Mouse (Mus musculus) neural tube, embryonic 11.5 days (tissue): ENCODE measurements around the gene Lfng. TPM values are rescaled to one million over a fixed set of nuclear protein-coding genes. Genes with fewer than 3 reads are reported as not detected.

Source experiments
- ATAC-seq: fragments of 200-750 bp; cut with Nextera tagmentation; 2 replicates; pipeline ENCODE4 v1.8.0; 2017; ENCODE audit warnings: moderate number of reproducible peaks, mild to moderate bottlenecking, moderate TSS enrichment, moderate library complexity; ENCODE audit not compliant: insufficient read depth, low FRiP score, low TSS enrichment
- DNase-seq: peaks from one replicate; pipeline ENCODE4 v3.0.0-alpha.2; 2015; ENCODE audit warnings: low spot score
- H3K27ac ChIP-seq: fragments of 300-500 bp; sonication (generic); 2 replicates; pipeline ENCODE4 v1.5.1; 2014; ENCODE audit warnings: low read depth, mild to moderate bottlenecking, low read length
- H3K27me3 ChIP-seq: fragments of 300-500 bp; sonication (generic); 2 replicates; pipeline ENCODE4 v1.6.1; 2014; ENCODE audit warnings: mild to moderate bottlenecking, low read length, mixed read lengths; ENCODE audit not compliant: control insufficient read depth, insufficient read depth
- H3K36me3 ChIP-seq: fragments of 300-500 bp; sonication (generic); 2 replicates; pipeline ENCODE4 v1.6.1; 2014; ENCODE audit warnings: mild to moderate bottlenecking, low read length, moderate library complexity, mixed read lengths; ENCODE audit not compliant: control insufficient read depth, insufficient read depth
- H3K4me1 ChIP-seq: fragments of 300-500 bp; sonication (generic); 2 replicates; pipeline ENCODE4 v1.6.1; 2014; ENCODE audit warnings: low read length, mixed read lengths; ENCODE audit not compliant: control insufficient read depth, insufficient read depth
- H3K4me2 ChIP-seq: fragments of 300-500 bp; sonication (generic); 2 replicates; pipeline ENCODE4 v1.6.1; 2014; ENCODE audit warnings: low read depth, mild to moderate bottlenecking, moderate library complexity
- H3K4me3 ChIP-seq: fragments of 300-500 bp; sonication (generic); 2 replicates; pipeline ENCODE4 v1.5.1; 2014; ENCODE audit warnings: low read depth, low read length
- H3K9ac ChIP-seq: fragments of 300-500 bp; sonication (generic); 2 replicates; pipeline ENCODE4 v1.6.1; 2014; ENCODE audit warnings: mild to moderate bottlenecking, low read length
- H3K9me3 ChIP-seq: fragments of 300-500 bp; sonication (generic); 2 replicates; pipeline ENCODE4 v1.6.1; 2016; ENCODE audit warnings: low read length; ENCODE audit not compliant: control insufficient read depth
- WGBS: fragments of 180-500 bp; shearing (Covaris S2); extraction: QIAGEN DNeasy Blood & Tissue Kit; methylation state at CpG from one replicate; pipeline ENCODE4 v1.1.7; 2014; 5-methylcytosine and 5-hydroxymethylcytosine counted together
- polyA plus RNA-seq: library from polyadenylated mRNA; unstranded; fragments of >200 nt; fragmentation: Nextera tagmentation; extraction: Ambion mirVana; gene quantifications from 2 replicates; pipeline ENCODE4 v1.2.1, GENCODE M21; 2014

Gene Lfng
- polyA plus RNA-seq, 1 experiment from 2014 or later = 35.4 TPM

- H3K9ac ChIP-seq = no peak overlapping the region
- peaks cover 43% of the 10 kb centered on the region for H3K36me3 ChIP-seq
- 80% methylated on average over 6 of the region's 6 CpGs for WGBS
- no peak overlapping the region for H3K4me2 ChIP-seq
- no peak for DNase-seq
- H3K9me3 ChIP-seq = no peaks in the 10 kb centered on the region
- no peaks in the 10 kb centered on the region for H3K27me3 ChIP-seq
- no peak overlapping the region for H3K4me3 ChIP-seq
- ATAC-seq = no peak
- peaks cover 13% of the 10 kb centered on the region for H3K4me1 ChIP-seq
- no peak overlapping the region for H3K27ac ChIP-seq
Measured at GRCm38 (mm10) chr5:140637058-140637410, 29.9 kb downstream of the Lfng start.

GRCm38 (mm10) chr5:140637989-140638388, 30.9 kb downstream of the Lfng start:
- DNase-seq = no peak
- H3K9ac ChIP-seq = no peak overlapping the region
- H3K4me2 ChIP-seq = no peak overlapping the region
- no peak overlapping the region for H3K27ac ChIP-seq
- no peak for ATAC-seq
- peaks cover 35% of the 10 kb centered on the region for H3K36me3 ChIP-seq
- no peaks in the 10 kb centered on the region for H3K9me3 ChIP-seq
- H3K27me3 ChIP-seq = no peaks in the 10 kb centered on the region
- WGBS = 94% methylated on average over 3 of the region's 3 CpGs
- peaks cover 21% of the 10 kb centered on the region for H3K4me1 ChIP-seq
- no peak overlapping the region for H3K4me3 ChIP-seq

DNA sequence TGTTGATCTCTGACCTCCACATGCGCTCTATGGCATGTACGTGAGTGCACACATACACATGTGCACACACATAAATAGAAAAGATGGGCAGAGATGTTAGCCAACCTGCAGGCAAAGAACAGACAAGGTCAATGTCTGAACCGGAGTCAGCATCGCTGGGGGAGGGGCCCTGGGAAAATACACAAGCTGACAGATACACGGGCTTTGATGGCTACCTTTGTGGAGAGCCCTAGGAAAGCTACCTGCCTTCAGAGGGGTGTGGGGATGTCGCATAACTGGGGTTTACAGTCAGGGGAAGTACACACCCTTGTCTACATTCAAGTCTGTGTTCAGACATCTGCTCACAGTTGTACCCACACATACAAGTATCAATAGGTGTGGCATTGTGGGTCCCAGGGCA, 31.4 kb downstream of the Lfng start:
- H3K4me3 ChIP-seq = no peak overlapping the region
- no peak overlapping the region for H3K27ac ChIP-seq
- no peak overlapping the region for H3K4me2 ChIP-seq
- H3K4me1 ChIP-seq = peaks cover 21% of the 10 kb centered on the region
- peaks cover 31% of the 10 kb centered on the region for H3K36me3 ChIP-seq
- H3K9ac ChIP-seq = no peak overlapping the region
- no peak for ATAC-seq
- H3K27me3 ChIP-seq = no peaks in the 10 kb centered on the region
- no peak for DNase-seq
- WGBS = 92% methylated on average over 6 of the region's 6 CpGs
- no peaks in the 10 kb centered on the region for H3K9me3 ChIP-seq

DNA sequence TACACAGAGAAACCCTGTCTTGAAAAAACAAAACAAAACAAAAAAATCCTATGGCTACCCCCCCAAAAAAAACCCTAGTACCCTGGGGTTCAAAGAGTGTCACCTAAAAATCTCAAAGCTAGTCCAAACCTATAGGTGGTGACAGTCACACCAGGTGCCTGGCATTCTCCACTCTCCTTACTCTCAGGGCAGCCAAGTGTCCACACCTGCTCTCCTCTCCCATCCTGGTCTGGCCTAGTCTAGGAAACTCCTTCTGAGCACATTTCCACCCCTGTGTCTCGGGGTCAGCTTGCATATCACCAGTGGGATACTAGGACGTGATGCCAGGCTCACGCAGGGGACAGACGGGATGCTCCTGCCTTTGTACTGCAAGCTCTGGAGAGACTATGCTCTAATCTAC, 32.2 kb downstream of the Lfng start:
- no peak overlapping the region for H3K27ac ChIP-seq

GRCm38 (mm10) chr5:140639871-140640270, 32.8 kb downstream of the Lfng start:
- H3K4me3 ChIP-seq = no peak overlapping the region
- no peak overlapping the region for H3K9ac ChIP-seq
- no peak overlapping the region for H3K4me2 ChIP-seq
- no peak for ATAC-seq
- H3K9me3 ChIP-seq = no peaks in the 10 kb centered on the region
- 90% methylated on average over 14 of the region's 14 CpGs for WGBS
- H3K4me1 ChIP-seq = peaks cover 21% of the 10 kb centered on the region
- DNase-seq = no peak
- peaks cover 28% of the 10 kb centered on the region for H3K36me3 ChIP-seq
- H3K27me3 ChIP-seq = no peaks in the 10 kb centered on the region
- no peak overlapping the region for H3K27ac ChIP-seq

More for the DNA sequence above, 32.2 kb downstream of the Lfng start:
- Histone ChIP-seq H3K9me3 (no peaks in the 10 kb centered on the region), H3K4me2 (no peak overlapping the region), H3K4me3 (no peak overlapping the region), H3K27me3 (no peaks in the 10 kb centered on the region), H3K9ac (no peak overlapping the region), H3K4me1 (peaks cover 21% of the 10 kb centered on the region), H3K36me3 (peaks cover 30% of the 10 kb centered on the region)
- DNase-seq (no peak), ATAC-seq (no peak)
- WGBS = 94% methylated on average over 4 of the region's 4 CpGs

- H3K9me3 ChIP-seq = no peaks in the 10 kb centered on the region
- peaks cover 24% of the 10 kb centered on the region for H3K36me3 ChIP-seq
- no peak overlapping the region for H3K4me2 ChIP-seq
- H3K4me1 ChIP-seq = peaks cover 27% of the 10 kb centered on the region
- no peak overlapping the region for H3K27ac ChIP-seq
- no peaks in the 10 kb centered on the region for H3K27me3 ChIP-seq
- no peak for DNase-seq
- ATAC-seq = no peak
- 72% methylated on average over 2 of the region's 2 CpGs for WGBS
- no peak overlapping the region for H3K4me3 ChIP-seq
- no peak overlapping the region; the same call in 1 of the 2 replicates for H3K9ac ChIP-seq
Measured at GRCm38 (mm10) chr5:140640812-140641211, 33.7 kb downstream of the Lfng start.

DNA sequence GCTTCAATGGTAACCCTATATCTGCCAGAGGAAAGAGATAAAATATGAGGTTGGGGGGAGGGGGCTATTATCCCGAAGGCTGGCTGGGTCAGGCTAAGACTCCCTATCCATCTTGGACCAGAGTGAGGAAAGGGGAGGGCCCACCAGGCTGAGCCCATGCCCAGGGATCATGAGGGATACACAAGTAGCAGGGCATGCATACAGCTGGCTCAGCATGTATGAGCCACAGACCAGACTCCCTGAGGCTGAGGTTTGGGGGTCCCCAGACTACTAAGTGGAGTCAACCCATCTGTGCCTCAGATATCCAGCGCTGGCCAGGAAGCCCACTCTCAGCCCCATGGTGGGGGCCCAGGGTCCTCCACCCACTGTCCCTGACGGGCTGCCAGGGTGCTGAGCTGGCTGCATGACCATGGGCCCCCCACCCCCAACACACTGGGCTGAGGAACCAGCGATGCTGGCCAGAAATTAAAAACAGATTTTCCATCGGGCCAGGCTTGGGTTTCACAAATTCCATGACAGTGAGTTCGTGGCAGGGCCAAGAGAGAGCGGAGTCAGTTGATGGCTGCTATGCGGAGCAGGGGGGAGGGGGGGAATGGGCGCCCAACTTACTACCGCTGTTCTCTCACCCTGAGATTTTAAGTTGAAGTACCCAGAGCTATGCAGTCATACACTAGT, 34.3 kb downstream of the Lfng start:
- Histone ChIP-seq H3K36me3 (peaks cover 24% of the 10 kb centered on the region), H3K27me3 (no peaks in the 10 kb centered on the region), H3K4me1 (peaks cover 30% of the 10 kb centered on the region), H3K4me2 (no peak overlapping the region), H3K27ac (no peak overlapping the region), H3K9me3 (no peaks in the 10 kb centered on the region), H3K4me3 (no peak overlapping the region), H3K9ac (no peak overlapping the region)
- 69% methylated on average over 10 of the region's 10 CpGs for WGBS
- ATAC-seq (no peak), DNase-seq (peak; percentile 40)

DNA sequence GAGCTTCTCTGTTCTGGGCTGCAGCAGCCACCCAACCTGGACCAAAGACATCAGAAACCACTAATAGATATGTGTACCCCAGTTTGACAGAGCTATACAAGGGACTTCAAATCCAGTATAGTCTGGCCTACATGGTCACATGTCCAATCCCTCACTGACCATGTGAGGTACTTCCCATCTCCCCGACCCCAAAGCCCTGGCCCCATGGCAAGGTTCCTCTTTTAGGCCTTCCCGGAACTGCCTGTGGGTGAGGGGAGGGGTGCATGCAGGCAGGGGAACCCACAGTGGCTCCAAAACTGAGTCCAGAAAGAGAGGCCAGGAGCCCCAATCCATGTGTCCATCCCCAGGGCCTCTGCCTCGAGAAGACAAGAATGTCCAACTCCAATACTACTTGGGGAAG, 35.0 kb downstream of the Lfng start:
- ATAC-seq (no peak), DNase-seq (no peak)
- Histone ChIP-seq H3K36me3 (peaks cover 21% of the 10 kb centered on the region), H3K9me3 (no peaks in the 10 kb centered on the region), H3K4me3 (no peak overlapping the region), H3K27me3 (no peaks in the 10 kb centered on the region), H3K4me2 (no peak overlapping the region), H3K4me1 (peaks cover 36% of the 10 kb centered on the region), H3K27ac (no peak overlapping the region), H3K9ac (no peak overlapping the region)
- WGBS = 76% methylated on average over 3 of the region's 3 CpGs

- Histone ChIP-seq H3K27ac (no peak overlapping the region), H3K4me2 (no peak overlapping the region), H3K4me1 (peaks cover 35% of the 10 kb centered on the region), H3K27me3 (no peaks in the 10 kb centered on the region), H3K9ac (no peak overlapping the region), H3K36me3 (peaks cover 11% of the 10 kb centered on the region), H3K9me3 (no peaks in the 10 kb centered on the region), H3K4me3 (no peak overlapping the region)
- WGBS = 92% methylated on average over 6 of the region's 6 CpGs
- DNase-seq (no peak), ATAC-seq (no peak)
Measured at GRCm38 (mm10) chr5:140644263-140644662, 37.1 kb downstream of the Lfng start.
